8 mouse cellular contexts compared by ENCODE assay signal in genomic region chr6:54592938-54593535, GRCm38 (mm10). TPM values are rescaled to one million over a fixed set of nuclear protein-coding genes. Genes with fewer than 3 reads are reported as not detected.
DNase-seq lines count a peak whose midpoint lies in the region; ATAC-seq lines count a peak whose summit lies in the region.

No protein-coding gene starts in this region.

- peak overlapping the region; percentile 69 for H3K9ac ChIP-seq in hindbrain, embryonic 13.5 days

- peak; percentile 86 for ATAC-seq in hindbrain, embryonic 13.5 days (ENCODE audit: low FRiP score)

- no peaks in the 10 kb centered on the region for H3K36me3 ChIP-seq in hindbrain, embryonic 13.5 days

- peak overlapping the region; percentile 82 for H3K27ac ChIP-seq in hindbrain, embryonic 13.5 days

- H3K4me2 ChIP-seq in hindbrain, embryonic 13.5 days: peak overlapping the region; percentile 72

- DNase-seq in T-cell, adult 2 months (ENCODE audit: low spot score): peak; percentile 80
- peak; percentile 96 for DNase-seq in cerebellum, postnatal 25 days
- DNase-seq in frontal cortex, postnatal 25 days (ENCODE audit: low spot score in 2 of 2): peak; percentile 89 to 90
- peak; percentile 71 to 83 for DNase-seq in layer of hippocampus, postnatal 25 days (ENCODE audit: extremely low spot score in 1 of 2, low spot score in 1 of 2)
- DNase-seq in lung, postnatal 14 days: peak; percentile 91
- DNase-seq in ovary, postnatal 36 days (ENCODE audit: low spot score): peak; percentile 91
- DNase-seq in thymus, postnatal 14 days: peak; percentile 76

- peaks cover 44% of the 10 kb centered on the region for H3K4me1 ChIP-seq in hindbrain, embryonic 13.5 days (replicated peaks)

- 0 out of 2 replicates have a peak, but pooled peaks cover 10% of the 10 kb centered on the region for H3K27me3 ChIP-seq in hindbrain, embryonic 13.5 days

- 1% methylated on average over 20 of the region's 20 CpGs for WGBS in hindbrain, embryonic 13.5 days

- H3K4me3 ChIP-seq in hindbrain, embryonic 13.5 days: peak overlapping the region; percentile 52

- H3K9me3 ChIP-seq in hindbrain, embryonic 13.5 days: no peaks in the 10 kb centered on the region

RNA-seq across cellular contexts. Expression of gene Plekha8, which starts 1.9 kb away (rescaled TPM):
- polyA plus RNA-seq in hindbrain, embryonic 13.5 days (2015; fragmentation: Nextera tagmentation; extraction: Ambion mirVana): 8.8 and 9.2 TPM in 2 replicates
- total RNA-seq in layer of hippocampus, postnatal 25 days (2021): 10 to 100 TPM; 11.4 to 13.7 TPM

RNA-seq across cellular contexts. Expression of gene Fkbp14, which starts 4.1 kb away (rescaled TPM):
- 10.6 and 11.9 TPM in 2 replicates for polyA plus RNA-seq in hindbrain, embryonic 13.5 days (2015; fragmentation: Nextera tagmentation; extraction: Ambion mirVana)
- 10 to 100 TPM; 12.1 to 12.8 TPM for total RNA-seq in layer of hippocampus, postnatal 25 days (2021)

RNA-seq across cellular contexts. Expression of gene Scrn1, which starts 26.7 kb away (rescaled TPM):
- 87.1 and 91.6 TPM in 2 replicates for polyA plus RNA-seq in hindbrain, embryonic 13.5 days (2015; fragmentation: Nextera tagmentation; extraction: Ambion mirVana)
- total RNA-seq in layer of hippocampus, postnatal 25 days (2021): 100 to 1,000 TPM; 101 to 103 TPM

Comparison
In these comparisons a context has a peak if more than half of its experiments do, and no peak if none do; other contexts are left out.
1. Peak in every context shown above with its lines: DNase-seq, ATAC-seq, H3K4me3 ChIP-seq and H3K27ac ChIP-seq.